Mouse (Mus musculus) erythroid progenitor cell, adult 5-6 weeks (primary cell): ENCODE data around the gene Nt5c3b. TPM values are rescaled to one million over a fixed set of nuclear protein-coding genes. Genes with fewer than 3 reads are reported as not detected.

Experiments
- ATAC-seq: replicated peaks from 2 replicates; pipeline ENCODE4 v1.8.0; 2016; ENCODE audit warnings: moderate number of reproducible peaks, mild to moderate bottlenecking, moderate TSS enrichment, inconsistent platforms; ENCODE audit not compliant: poor library complexity, low FRiP score, severe bottlenecking
- total RNA-seq, 2 experiments: library from RNA; stranded (forward) in 1 of 2; stranded (reverse) in 1 of 2; fragments of 150-400 nt in 1 of 2; fragments of 186-747, 209-891 nt in 1 of 2; gene quantifications; 2 replicates each; pipeline versions ENCODE4 v1.2.3 to v1.2.4; 2015 to 2017; ENCODE audit warnings: low replicate concordance in 2 of 2

Nt5c3b gene
- total RNA-seq, 2 experiments from 2014 or later: 2.5 TPM; not detected in 1

DNA sequence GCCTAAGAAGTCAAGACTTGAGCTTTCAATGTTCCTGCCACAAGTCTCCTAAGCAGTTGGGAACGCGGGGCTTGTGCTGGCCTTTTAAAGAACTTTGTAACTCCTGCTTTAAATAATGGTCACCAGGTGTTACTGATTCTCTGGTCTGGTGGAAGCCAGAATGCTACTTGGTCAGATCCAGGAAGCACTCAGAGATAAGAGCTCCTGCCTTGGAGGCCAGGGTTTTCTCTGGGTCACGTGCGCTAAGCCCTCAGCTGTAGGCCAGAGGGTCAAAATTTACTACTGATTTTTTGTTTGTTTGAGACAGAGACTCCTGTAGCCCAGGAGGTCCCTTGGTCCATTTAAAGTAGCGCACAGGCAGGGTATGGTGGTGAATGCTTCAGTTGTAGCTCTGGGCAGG lies 9.6 kb downstream of the Nt5c3b start:
- ATAC-seq: no peak

DNA sequence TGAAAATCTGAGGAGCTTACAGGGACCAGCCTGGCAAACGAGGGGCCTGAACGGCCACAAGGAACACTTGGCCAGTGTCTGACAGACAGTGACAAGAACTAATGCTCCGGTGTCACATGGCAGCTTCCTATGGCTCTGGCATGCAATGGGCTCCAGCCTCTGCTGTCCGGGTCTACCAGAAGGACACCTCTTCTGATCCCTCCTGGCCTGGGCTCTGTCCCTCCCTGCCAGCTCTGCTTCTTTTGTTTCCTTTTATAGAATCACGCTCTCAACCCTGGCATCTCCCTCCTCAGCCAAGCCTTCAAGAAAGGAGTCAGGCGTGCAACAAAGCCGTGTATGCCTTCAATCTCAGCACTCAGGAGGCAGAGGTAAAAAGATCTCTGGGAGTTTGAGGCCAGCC lies 11.6 kb downstream of the Nt5c3b start:
- no peak for ATAC-seq

DNA sequence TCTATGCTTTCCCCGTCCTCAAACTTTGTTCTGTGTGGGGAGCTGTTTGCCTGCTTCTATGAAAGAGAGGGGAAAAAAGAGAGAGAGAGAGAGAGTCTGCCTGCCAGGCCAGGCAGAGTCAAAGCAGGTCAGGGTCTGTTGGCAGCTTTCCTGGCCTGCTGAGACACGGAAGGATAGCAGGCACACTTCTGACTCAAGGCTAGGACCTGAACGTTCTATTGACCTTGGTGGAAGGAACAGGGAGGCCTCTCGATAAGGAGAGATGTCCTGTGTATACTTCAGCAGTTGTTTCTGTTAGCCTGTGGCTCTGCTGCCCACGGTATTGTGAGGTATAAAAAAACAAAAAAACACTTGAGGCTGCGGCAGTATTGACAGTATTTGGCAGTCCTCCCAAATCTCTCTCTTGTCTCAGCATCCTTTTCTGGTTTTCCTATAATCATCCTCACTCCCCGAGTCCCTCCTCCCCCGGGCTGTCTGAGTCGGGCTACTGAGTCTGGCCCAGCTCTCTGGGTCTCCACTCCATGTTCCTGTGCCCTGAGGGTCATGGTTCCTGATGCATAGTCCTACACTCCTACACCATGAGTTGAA lies 12.9 kb downstream of the Nt5c3b start:
- no peak for ATAC-seq

DNA sequence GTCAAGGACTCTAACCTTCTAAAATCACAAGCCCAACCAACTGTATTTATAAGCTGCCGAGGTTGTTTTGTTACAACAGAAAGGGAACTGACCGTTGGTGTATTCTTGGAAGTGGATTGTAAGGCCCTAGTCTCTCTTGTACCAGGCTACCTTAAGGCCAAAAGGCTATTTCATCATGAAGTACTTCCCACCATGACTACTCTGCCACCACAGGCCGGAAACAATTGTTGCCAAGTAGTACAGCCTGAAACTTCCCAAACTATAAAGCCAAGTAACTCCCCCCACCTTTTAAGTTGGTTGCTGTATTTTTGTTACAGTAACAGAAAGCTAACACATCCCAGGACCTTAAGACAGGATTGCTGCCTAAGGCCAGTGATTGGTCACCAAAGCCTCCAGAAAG lies 14.8 kb downstream of the Nt5c3b start:
- no peak for ATAC-seq

GRCm38 (mm10) chr11:100425851-100426250 lies 15.8 kb downstream of the Nt5c3b start:
- ATAC-seq: no peak

- no peak for ATAC-seq
Observed at GRCm38 (mm10) chr11:100423836-100424235, 17.8 kb downstream of the Nt5c3b start.

DNA sequence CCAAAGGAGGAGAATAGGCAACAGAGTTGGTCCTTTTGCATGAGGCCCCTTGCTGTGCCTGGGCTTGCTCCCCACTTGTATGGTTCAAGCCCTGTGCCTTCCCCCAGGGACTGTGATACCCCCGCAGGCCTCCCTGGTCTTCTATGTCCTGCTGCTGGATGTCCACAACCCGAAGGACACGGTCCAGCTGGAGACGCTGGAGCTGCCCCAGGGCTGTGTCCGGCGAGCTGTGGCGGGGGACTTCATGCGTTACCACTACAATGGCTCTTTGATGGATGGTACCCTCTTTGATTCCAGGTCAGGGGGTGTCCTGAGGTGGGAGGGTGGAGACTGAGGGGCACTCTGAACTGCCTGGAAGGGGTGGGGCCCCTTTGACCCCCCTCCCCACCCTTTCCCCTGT lies 20.1 kb downstream of the Nt5c3b start:
- no peak for ATAC-seq

DNA sequence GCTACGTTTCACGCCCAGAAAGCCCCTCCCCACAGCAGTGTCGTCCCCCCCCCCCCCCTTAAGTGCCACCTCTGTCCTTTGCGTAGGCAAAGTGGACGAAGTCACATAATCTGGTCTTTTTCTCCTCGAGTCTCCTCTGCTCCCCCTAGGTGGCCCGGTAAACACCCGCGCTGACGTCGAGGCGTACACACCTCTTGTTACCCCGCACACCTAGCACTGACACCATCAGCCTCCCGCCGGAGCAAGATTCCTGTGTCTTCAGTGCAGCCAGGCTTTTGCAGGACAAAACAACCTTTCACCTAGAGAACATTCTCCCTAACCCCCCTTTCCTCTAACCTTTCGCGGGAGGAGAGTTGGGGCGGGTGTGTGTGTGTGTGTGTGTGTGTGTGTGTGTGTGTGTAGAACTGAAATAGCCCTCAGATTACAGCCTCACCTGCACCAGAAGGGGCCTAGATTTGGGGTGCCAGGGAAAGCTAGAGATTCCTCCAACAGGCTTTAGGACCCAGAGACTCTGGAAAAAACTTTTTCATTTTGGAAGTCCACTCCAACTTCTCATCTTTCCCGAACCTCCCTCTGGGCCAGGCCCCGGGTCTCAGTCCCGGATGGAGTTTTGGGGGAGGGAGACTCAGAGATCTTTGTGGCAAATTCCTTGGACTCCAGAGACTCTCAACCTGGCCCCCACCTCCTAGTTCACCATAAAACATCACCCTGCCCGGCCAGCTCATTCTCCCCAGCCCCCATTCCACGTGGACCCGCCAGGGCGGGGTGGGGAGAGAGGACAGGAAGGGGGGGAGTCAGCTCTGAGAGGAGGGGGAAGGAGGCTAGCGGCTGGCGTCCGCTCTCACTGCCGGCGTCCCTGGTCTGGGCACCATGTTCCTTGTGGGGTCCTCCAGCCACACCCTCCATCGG lies 26.4 kb downstream of the Nt5c3b start, which contains the start of gene Fkbp10:
Gene Fkbp10 (plus strand): TSS at position 784 of the 909 bp plus-strand sequence.
- ATAC-seq: no peak

- no peak for ATAC-seq
Observed at GRCm38 (mm10) chr11:100414021-100414913, 27.3 kb downstream of the Nt5c3b start, which contains the start of gene P3h4. P3h4 (minus strand) TSS chr11:100414836.

DNA sequence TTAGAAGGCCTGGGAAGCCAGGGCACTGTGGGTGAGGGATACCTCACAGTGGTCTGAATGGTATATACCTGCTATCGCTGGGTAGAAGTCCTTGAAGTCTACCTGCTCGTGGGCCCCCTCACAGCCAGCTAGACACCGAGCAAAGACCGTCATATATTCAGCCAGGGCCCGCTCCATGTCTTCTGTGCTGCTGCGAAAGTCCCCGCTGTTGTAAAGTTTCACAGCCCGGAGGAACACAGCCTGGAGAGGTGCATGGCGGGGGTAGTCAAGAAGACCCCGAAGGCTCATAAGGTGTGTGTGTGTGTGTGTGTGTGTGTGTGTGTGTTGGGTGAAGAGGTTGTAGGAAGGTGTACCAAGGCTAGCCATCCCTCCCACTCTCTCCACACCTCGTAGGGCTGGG lies 28.1 kb downstream of the Nt5c3b start:
- no peak for ATAC-seq

DNA sequence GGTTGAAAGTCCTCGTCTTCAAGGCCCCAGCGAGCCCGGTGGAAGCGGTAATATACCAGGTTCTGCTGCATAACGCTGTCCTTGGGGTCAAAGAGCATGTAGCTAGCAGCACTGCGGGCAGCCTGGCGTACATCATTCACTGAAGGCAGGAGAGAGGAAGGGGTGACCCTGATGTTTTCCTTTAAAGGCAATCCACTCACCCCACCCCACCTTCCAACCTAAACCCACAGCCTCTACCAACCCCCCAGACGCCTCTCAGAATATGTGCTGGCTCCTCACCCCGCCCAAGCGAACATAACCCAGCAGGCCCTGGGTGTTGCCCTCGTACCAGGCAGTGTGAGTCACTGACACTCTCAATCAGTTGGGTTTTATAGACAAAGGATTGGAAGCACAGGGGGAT lies 29.9 kb downstream of the Nt5c3b start:
- no peak for ATAC-seq

GRCm38 (mm10) chr11:100409686-100410085 lies 31.9 kb downstream of the Nt5c3b start:
- ATAC-seq: no peak

DNA sequence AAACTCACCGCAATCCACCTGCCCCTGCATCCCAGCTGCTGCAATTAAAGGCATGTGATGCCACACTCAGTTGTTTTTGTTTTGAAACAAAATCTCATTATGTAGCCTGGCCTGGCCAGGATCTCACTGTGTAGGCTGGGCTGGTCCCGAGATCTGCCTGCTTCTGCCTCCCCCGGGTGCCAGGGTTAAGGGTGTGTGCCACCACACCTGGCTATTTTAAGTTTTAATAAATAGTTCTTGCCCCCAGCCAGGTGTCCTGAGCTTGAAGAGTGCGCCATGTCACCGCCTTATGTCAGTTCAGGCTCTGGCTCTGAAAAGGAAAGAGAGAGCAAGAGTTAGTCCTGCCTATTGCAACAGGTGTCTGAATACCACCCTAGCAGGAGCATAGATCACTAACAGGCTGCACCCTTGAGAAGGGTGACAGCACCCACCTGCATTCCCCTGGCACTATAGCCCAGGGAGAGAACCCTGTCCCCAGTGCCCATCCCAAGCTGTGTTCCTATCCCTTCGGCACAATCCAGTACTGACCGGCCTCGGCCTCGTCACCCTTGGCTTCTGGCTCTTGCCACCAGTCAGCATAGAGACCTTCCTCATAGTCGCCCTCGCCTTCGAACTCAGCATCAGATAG lies 32.7 kb downstream of the Nt5c3b start:
- ATAC-seq: no peak

DNA sequence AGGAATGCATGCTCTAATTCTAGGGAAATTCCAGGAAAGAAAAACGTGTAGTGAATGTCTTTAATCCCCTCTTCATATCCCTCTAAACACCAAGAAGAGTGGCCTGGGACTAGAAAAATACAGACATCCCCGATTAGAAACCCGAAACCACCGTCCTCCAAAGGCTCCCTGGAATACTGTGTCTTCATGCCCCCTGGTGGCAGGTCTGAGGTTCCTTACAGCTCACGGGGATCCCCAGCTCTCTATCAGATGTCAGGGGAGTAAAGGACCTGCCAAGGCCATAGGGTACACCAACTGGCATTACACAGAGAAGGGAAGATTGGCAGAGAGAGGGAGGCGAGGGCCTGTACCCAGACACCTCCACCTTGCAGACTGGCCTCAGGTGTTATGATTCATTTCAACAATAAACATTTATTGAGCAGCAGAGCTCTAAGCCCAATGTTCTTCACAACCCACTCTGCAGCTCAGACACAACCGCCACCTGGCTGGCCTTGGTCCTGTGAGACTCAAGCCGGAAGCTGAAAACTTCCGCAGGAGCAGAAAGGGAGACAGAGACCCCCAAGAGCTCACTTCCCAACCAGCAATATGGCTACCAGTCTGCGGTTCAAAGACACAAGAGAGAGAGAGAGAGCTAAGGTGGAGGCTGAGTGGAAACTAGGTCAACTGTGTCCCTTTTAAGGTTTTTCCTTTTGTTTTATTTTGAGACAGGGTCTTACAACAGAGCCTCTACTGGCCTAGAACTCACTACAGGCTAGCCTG lies 33.4 kb downstream of the Nt5c3b start:
- no peak for ATAC-seq

GRCm38 (mm10) chr11:100406995-100407705 lies 34.5 kb downstream of the Nt5c3b start:
- no peak for ATAC-seq

GRCm38 (mm10) chr11:100406273-100406672 lies 35.3 kb downstream of the Nt5c3b start:
- no peak for ATAC-seq

GRCm38 (mm10) chr11:100404456-100405074 lies 37.0 kb downstream of the Nt5c3b start:
- no peak for ATAC-seq
